Mouse (Mus musculus) monocyte, adult 2 months (primary cell): ENCODE results near the gene Grap.

ENCODE experiments used
- DNase-seq, 2 experiments: peaks; one replicate each; pipeline ENCODE4 v3.0.0; 2022; ENCODE audit warnings: low spot score in 2 of 2, low read depth in 1 of 2

The Grap gene

DNA sequence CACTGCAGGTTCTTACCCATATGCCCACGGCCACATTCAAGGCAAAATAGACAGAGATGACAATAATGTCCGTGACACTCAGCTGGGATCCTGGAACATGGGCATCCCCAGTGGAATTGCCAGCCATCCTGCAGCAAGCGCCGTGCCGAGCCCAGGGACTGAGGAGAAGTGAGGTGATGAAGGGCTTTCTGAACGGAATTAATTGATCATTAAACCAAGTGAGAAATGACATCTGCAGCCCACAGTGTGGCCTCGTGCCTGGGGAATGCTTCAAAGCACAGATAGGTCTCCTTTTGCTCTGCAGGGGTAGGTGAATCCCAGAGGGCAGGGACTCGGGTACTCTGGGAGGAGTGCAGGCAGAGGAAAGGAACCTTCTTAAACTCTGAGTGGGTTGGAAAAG is 66.8 kb downstream of the Grap start:
- no peak for DNase-seq

- DNase-seq: no peak
These were observed 67.6 kb downstream of the Grap start, which contains the start of gene Slc5a10 for GRCm38 (mm10) chr11:61720636-61721035. TSS of gene Slc5a10 (minus strand) at chr11:61720826.

GRCm38 (mm10) chr11:61722077-61722476 is 69.0 kb downstream of the Grap start:
- no peak for DNase-seq
